Mouse (Mus musculus) mouse trophoblast stem cell (cell line): Measurements from ENCODE around the gene Olfr771.
"Not testable (repeated sequence)": the region's sequence is repeated elsewhere in the genome, so short reads cannot be mapped to it uniquely, and the experiment has no call there.

Experiments
- in situ Hi-C, 2 experiments: fragments of 300-500 bp; cut with MseI, MboI; formaldehyde crosslinking; loops; 2 replicates in 1 of 2; 3 replicates in 1 of 2; pipeline ENCODE4 v1.15.1; 2025

The Olfr771 gene

DNA sequence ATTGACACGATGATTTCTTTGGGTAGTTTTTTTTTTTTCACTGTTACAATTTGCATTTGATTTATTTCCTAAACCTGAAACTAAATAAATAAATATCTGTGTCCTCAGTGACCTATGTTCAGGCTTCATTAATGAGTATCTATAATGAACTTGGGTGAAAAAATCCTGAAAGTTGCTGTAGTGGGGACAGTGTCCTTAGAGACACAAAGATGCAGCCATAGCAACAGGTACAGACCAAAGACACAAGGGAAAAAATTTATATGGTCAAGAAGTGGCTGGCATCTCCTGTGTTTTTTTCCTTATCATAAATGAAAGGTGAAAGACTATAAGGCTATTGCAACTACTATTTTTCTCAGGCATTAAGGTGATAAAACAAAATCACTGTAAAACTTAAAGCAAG lies at the start of gene Olfr771:
TSS of gene Olfr771 (minus strand) at position 101 of the 400 bp plus-strand sequence.
- in situ Hi-C loops = no loop called here

DNA sequence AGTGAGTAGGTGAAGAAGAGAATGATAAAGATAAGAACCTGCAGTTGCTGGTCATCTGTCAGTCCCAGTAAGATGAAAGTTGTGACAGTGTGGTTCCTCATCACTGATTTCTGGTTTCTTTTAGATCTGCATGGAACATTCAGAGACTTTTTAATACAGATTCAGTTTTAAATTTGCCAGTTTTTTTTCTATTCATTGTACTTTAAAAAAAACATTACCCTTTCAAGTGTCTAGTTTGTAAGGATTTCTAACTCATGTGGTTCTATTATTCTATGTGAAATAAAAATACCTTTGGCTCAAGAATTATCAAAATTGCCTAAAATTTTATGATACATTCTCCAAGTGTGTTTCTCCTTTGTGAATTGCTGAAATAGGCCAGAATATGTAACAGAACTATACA lies 22.8 kb upstream of the Olfr771 start, which contains the start of gene Olfr773:
TSS of gene Olfr773 (minus strand) at position 101 of the 400 bp plus-strand sequence.
- in situ Hi-C loops = not testable (repeated sequence)

DNA sequence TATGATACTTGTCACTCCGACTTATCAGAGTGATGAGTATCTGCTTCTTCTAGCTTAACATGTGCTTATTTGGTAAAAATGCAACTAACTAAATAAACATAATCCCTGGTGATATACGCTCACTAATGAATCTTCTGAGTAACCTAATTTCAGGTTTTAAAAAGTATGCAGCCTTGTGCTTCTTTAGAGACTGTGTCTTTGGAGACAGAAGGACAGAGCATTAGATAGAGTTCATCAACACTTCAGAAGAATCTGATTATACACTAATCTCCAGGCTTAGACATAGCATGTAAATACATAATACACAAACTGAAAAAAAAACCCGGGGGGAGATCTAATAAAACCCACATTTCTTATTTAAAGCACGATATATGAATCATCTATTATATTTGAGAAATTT lies 13.3 kb upstream of the Olfr771 start, which contains the start of gene Olfr772:
TSS of gene Olfr772 (minus strand) at position 101 of the 400 bp plus-strand sequence.
- in situ Hi-C loops = not testable (repeated sequence)

- in situ Hi-C loops = no loop called here
Observed at GRCm38 (mm10) chr10:129138898-129139297, 25.7 kb downstream of the Olfr771 start, which contains the start of gene Olfr770. Gene Olfr770, minus strand, starts transcription at chr10:129138998.

GRCm38 (mm10) chr10:129117761-129118160 lies 46.8 kb downstream of the Olfr771 start, which contains the start of gene Olfr769:
Gene Olfr769, minus strand, starts transcription at chr10:129117861.
- in situ Hi-C loops = no loop called here

- in situ Hi-C loops = no loop called here
Observed at GRCm38 (mm10) chr10:129115146-129115545, 49.4 kb downstream of the Olfr771 start.
